Mouse (Mus musculus) liver, embryonic 14.5 days (tissue): ENCODE measurements around the gene Nppa.

Source experiments
- CTCF ChIP-seq: IDR thresholded peaks from 2 replicates; pipeline ENCODE4 v1.5.1; 2016; ENCODE audit warnings: antibody characterized with exemption, low read depth, control low read depth
- EP300 ChIP-seq: IDR thresholded peaks from 2 replicates; pipeline ENCODE4 v1.6.1; 2016; ENCODE audit warnings: antibody characterized with exemption, low read depth

- TF ChIP-seq CTCF (no peak), EP300 (no peak)
These were observed 33.4 kb downstream of the Nppa start for GRCm38 (mm10) chr4:148033858-148034410.
